Mouse (Mus musculus) cerebellum, postnatal 4 days (tissue): ENCODE measurements around the gene Crebbp.
"Not testable (repeated sequence)": the region's sequence is repeated elsewhere in the genome, so short reads cannot be mapped to it uniquely, and the experiment has no call there.

Experiments used
- DNase-seq, 2 experiments: peaks; one replicate each; pipeline ENCODE4 v3.0.0; 2022; ENCODE audit warnings: low spot score in 2 of 2, mixed read lengths in 1 of 2

Crebbp gene

DNA sequence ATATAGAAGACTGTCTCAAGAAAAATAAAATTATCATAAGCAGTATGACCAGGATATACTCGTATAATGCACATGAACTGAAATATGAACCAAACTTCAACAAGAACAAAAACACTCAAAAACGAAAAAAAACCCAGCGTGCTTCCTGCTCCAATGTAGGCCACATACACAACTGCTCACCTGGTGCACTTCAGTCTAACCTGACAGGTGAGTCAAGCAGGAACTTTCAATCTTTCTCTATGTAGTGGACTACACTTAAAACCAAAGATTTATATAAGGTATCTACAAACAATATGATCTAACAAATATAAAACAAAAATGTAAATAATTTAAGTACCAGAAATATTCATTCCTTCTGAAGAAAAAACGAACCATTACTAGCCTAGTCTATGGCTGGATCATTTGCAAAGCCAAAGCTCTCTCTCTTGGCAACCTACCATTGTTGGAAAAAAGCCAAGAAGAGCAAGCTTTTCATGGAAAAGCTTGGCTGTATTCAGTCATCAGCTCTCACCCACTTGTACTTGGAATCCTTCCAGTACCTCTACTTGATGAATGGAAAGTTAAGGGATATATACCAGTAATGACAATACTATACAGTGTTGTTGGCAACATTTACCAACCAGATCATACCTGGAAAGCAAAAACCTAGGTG is 53.4 kb downstream of the Crebbp start:
- DNase-seq: peak in 1 of 2 experiments; percentile 31

DNA sequence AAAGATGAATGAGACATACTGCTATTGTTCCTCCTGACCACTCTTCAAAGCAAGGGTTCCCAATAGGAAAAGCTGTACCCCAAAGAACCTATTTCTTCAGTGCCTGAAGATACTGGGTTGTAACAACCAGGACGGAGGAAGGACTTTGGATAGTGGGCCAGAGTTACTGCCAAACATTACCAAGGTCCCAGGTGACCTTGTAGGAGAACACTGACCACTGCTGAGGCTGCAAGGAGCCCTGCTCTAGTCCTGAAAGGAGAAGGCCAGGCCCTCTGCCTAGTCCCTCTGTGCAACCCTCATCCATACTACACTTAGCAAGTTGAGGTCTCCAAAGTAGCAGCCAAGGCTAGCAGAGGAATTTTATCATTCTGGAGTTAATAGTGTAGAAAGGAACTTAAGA is 60.7 kb downstream of the Crebbp start:
- DNase-seq: no peak

DNA sequence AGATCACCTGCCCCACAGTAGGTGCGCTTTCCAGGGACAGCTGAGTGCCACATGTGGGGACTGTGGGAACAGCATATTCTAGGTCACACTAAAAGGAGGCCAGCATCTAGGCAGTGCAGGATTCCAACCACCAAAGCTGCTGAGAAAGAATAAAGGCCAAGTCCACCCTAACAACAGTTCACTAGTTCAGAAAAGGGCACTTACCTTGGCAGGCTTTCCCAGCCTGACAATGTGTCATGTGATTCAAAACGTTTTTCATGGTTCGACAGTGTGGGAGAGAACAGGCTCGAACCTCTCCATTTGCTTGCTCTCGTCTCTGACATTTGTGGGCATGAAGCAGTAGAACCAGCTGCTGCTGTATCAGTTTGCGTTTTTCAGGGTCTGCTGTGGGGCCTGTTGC is 75.3 kb downstream of the Crebbp start:
- no peak for DNase-seq

DNA sequence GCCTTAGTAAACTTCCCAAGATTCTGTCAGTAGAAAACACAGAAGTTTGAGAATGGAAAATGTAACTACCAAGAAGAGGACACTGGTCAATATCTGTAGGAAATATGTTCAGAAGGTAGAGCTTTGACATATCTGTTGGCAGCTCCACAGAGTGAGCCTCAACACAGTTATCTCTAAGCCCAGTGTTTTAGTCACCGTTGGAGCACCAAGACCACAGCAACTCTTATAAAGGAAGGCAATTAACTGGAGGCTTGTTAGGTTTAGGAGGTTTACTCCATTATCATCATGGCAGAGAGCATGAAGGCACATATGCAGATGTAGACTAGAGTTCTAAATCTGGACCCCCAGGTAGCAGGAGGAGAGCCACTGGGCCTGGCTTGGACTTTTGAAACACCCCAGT is 80.0 kb downstream of the Crebbp start:
- no peak for DNase-seq

DNA sequence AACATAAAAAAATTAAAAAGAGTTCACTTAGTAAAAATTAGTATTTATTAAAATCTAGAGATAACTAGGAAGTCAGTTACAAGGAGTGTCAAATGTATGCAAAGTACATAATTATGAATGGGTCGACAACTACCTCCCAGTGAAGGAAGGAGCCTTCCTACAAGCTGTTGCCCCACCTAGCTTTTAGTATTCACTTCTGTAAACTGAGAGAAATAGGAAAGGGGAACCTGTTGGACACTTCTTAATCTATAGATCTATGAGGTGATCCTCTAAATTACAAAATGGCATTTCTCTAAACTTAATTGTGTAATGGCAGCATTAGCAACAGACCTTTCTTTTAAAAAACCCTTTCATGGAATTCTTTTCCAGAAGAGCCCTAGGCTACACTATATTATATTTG is 84.9 kb downstream of the Crebbp start:
- DNase-seq: no peak

DNA sequence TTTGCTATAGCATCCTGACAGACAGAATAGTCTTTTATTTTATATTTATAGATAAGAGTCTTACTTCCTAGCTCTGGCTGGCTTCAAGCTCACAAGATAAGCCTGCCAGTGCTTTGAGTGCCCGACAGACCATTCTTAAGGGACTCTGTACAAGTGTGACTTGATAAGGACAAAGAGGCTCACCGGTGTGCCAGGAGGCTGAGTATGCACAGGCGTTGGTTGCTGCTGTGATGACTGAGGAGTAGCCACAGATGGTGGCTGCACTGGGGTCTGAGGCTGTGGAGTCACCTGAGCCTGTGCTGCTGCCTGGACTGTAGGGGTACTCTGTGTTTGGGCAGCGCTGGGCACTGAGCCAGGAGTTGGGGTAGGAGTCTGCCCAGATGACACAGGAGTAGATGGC is 96.7 kb downstream of the Crebbp start:
- DNase-seq: peak in 1 of 2 experiments; percentile 6

DNA sequence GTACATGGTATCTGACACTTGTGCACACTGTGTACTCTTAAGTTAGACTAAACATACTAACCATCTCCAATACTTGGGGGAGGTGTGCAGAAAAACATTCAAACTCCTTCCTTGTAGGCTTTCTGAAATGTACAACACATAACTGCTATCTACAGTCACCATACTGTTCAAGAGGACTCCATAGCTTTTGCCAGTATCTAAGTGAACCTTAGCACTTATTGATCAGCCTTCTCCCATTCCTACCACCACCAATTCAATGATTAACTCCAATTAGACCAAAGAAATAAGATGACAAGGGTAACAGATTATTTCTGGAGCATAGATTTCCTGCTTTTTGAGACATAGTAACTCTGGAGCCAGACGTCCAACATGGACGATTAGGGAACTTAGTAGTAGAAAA is 113.4 kb downstream of the Crebbp start:
- no peak for DNase-seq

DNA sequence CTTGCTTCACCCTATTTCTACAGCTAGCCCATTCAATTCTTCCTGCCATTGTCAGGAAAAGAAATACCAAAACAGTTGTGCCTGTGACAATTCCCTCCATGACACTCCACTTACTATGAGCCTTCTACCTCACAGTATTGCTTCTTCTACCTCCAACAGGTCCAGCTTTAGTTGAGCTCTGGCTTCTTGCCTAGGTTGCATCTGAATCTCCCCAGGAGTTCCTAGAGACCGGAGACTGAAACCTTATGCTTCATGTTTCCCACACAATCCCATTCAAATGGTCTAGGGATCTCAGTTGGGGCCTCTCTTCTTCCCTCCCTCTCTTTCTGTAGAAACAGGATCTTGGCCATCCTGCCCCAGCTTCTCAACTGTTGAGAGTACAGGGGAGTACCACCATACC is 116.3 kb downstream of the Crebbp start:
- DNase-seq: no peak

DNA sequence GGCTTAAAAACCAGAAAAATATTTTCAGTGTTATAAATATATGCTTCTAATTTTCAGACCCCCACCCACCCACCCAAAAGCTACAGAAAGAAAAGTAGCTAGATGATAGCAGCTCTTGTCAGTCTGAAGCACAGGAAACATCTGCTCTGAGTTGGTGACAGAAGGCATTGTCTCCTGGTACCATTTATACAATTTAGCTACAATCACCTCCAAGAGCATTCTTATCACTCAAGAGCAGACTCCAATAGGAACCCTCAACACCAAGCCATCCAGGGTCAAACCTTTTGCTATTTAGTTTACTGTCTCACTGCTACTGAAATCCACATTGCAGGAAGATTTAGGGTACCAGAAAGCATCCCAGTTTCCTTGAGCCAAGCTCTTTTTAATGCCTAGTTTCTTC is 116.9 kb downstream of the Crebbp start:
- no peak for DNase-seq

DNA sequence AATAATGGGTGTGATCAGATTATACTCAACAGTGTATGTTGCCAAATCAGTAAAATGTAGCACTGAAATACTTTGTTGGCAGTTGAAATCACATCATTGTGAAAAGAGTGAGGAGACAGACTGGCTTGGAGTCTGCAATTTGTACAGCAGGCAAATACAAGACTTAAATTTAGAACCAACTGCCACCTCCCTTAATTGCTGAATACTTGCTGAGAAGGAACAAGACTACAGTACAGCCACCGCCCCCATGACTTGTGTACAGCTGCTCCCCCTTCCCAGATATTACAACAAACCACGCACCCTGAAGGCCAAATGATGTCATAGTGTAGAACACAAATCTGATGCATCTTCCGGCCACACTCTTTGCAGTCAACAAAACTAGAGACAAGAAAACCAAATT is 117.7 kb downstream of the Crebbp start:
- DNase-seq: no peak

DNA sequence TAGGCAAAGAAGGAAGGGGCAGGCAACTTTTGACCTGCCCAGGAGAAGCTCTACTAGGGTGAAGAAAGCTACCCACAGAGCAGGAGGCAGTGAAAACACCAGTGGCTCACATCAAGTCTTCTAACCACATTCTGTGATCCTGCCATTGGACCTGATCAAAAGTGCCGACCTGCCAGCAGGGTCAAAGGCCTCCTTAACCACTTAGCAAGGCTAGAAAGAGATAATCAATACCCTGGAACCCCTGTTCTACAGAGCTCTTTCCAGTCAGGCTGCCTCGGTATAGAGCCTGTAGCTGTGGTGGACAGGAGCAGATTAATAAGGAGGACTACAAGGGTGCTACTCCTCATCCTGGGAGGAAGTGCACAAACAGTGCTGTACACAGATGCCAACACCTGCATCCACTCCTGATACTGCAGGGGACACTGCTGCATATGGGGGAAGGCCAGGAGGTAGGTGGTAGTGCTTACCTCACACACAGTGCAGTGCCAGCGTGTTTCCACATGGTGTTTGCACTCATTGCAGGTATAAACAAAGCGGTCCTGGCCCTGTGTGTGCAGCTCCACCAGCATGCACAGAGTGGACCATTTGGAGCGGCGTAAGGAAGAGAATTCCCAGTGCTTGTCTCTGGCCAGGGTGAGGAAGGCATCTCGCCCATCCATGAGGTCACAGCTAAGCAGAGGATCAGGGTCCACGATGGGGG is 126.4 kb downstream of the Crebbp start:
- no peak for DNase-seq

DNA sequence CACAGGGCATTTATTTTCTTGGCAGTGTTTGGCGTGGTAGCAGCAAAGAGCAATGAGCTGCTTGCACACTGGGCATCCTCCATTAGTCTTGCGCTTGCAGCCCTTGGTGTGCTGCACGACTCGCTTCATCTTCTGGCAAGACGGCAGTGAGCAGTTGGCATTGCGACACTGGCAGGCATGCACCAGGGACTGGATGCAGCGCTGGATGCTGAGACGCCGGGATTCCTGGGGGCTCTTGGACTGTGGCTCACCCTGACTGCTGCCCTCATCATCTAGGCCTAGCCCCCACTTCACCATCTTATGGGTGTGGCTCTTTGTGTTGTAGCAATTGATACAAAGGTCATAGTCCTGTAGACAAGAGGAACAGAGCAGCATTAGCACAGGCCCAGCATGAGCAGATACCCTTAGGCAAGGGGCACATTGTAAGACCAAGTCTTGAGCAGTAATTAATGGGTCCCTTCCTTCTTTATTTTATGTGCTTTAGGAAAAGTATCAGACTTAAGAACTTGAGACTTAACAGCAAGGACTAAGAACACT is 127.9 kb downstream of the Crebbp start:
- DNase-seq: no peak

DNA sequence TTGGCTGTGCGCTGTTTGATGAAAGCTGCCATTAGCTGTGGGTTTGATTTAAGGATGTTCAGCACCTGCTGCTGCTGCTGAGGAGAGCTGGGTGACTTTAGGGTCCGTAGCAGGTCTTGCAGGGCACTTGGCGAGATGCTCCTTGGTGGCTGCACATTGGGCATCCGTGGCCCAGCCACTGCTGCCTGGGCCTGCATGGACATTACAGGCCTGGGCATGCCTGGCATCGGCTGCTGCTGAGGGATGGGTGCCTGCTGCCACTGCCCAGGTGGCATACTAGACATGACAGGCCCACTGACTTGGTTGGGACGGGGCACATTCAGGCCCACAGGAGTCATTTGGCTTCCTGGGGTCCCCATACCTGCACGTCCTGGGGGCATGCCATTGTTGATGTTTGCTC is 128.7 kb downstream of the Crebbp start:
- no peak for DNase-seq

DNA sequence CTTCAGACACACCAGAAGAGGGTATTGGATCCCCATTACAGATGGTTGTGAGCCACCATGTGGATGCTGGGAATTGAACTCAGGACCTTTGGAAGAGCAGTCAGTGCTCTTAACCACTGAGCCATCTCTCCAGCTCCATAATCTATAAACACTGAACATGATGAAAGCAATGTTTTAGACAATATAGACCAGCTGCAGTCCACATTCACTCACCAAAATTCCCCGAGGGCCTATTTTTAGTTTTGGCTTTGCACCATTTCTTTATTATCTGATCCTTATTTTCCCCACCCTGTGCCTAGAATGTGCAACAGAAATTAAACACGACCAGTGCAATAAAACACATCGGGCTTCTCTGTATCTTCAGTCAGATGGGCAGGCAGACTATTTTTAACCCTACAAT is 133.4 kb downstream of the Crebbp start:
- DNase-seq: not testable (repeated sequence)

DNA sequence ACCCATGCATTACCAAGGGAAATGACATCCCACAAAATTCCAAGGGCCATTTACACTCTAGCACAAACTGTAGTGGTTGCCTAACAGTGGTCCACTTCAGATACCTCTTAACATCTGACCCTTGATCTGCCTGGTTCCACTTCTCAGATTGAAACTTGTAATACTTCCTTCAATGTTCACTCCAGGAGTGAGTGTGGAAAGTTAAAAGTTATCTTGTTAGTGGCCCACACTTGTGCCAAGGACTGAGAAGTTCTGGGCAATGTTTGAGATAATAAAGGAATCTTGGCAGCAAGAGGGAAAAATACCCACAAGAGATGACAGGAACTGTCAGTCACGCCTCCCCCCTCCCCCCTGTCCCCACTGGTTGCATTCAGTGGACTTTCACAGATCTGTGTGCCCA is 134.1 kb downstream of the Crebbp start:
- DNase-seq: no peak

DNA sequence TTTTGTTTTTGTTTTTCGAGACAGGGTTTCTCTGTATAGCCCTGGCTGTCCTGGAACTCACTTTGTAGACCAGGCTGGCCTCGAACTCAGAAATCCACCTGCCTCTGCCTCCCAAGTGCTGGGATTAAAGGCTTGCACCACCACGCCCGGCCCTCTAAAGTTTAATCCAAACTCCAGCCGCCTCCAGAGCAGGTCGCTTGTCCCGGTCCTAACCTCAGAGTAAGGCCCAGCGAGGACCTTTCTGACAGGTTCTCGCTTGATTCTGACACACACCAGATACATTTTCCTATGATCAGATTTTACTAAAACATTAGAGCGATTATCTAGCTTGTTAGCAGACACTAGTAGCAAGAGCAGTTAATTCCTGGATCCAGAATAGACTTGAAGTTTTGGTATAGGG is 135.5 kb downstream of the Crebbp start:
- not testable (repeated sequence) for DNase-seq

DNA sequence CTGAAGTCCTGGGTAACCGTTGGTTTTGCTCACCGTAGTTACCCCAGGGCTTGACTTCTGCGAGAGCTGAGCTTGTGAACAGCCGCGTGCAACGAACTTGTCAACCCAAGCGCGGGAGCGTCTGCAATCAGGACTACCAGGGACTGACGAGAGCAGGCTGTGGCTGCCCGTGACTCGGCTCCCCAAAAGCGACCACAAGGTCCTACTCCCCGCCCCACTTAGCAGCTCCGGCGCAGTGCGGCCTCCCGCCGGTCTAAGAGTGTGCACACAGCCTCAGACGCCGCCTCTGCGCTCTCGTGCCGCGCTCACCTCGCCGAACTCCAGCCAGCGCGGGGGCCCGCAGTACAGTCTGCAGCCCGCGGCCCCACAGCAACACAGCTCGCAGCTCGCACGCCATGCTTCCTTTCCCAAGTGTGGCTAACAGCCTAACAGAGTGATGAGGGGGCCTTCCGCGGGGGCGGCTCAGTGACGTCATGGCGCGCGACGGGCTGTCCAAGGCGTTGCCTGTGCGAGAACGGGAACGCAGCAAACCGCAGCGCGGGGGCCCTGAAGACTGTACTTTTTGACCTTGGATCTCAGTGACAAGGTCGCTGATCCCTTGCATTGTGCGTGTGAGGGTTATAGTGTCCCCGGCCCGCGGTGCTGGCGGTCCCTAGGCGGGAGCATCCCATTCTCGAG is 136.3 kb downstream of the Crebbp start, which contains the start of gene Trap1:
Trap1 (minus strand) TSS at position 444 of the 678 bp plus-strand sequence.
- peak; percentile 91 to 93 for DNase-seq

DNA sequence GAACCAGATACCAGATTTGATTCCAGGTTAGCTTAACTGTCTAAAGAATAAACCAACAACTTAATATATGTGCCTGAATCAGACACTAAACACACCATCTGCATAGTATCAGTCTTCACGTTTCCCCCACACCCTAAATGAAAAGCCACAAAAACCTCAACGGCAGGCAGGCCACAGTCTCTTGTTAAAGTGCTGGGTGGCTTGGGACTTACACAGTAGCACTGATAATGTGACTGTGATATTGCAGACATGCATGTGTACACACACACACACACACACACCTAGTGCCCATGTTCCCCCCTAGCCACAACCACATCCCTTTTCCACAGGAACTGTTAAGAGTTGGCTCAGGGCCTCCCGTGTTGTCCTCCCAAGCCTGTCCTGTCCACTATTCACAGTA is 139.0 kb downstream of the Crebbp start:
- DNase-seq: no peak

DNA sequence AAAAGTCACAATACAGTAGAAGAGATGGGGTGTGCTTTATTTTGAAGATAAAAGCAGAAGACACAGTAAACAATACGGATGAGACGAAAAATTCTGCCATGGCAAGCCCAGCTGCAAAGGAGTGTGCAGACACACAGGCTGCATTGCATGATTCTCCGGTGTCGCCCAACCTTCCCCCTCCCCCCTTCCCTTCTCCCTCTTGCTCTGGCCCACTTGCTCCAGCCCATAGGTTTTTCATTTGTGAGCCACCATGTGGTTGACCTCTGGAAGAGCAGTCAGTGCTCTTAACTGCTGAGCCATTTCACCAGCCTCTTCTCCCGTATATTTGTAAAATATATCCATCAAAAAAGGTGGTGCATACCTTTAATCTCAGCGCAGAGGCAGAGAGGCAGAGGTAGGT is 139.5 kb downstream of the Crebbp start:
- DNase-seq: no peak

DNA sequence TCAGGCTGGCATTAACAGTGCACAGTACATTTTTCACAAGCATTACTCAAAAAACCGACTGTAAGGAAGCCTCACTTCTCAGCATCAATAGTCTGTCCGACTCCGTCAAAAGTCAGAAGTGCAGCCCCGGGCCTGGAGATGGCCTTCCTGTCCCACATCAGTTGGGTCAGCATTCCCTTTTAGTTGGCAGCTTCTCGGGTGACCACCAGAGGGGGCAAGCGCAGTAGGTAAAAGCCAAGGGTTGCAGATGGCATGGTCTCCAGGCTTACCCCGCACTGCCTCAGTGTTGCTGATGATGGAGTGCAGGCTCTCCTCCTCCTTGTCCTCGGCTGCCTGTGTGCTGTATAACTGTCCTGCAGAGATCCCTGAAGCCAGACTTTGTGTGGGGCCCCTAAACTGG is 145.2 kb downstream of the Crebbp start:
- peak in 1 of 2 experiments; percentile 51 for DNase-seq

DNA sequence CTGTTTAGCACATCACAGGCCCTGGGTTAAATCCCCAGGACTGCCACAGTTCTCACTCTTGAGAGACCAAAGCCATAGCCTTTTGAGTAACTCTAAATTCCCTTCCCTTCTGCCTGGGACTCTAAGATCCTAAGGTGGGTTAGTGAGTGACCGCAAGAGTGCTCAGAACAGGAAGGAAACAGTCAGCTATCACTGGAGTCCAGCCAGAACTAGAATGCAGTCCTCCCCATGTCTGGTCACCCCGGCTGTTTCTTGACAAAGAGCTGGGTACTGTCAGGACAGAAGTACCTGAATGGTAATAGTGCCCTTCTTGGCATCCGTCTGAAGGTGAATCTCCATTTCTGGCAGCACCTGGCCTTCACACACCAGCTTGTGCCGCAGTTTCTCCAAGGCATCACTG is 148.9 kb downstream of the Crebbp start:
- DNase-seq: no peak

DNA sequence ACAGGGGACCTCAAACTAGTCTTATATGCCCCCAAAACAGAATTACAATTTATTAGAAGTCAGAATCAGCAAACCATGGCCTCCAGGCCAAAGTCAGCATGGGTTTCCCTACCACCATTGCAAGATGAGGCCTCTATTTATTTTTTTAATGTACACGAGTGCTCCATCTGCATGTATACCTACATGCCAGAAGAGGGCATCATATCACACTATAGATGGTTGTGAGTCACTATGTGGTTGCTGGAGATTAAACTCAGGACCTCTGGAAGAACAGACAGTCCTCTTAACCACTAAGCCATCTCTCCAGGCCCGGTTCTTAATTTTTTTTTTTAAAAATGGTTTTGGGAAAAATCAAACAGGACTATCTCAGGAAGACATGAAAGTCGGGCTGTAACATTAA is 160.0 kb downstream of the Crebbp start:
- DNase-seq: no peak

DNA sequence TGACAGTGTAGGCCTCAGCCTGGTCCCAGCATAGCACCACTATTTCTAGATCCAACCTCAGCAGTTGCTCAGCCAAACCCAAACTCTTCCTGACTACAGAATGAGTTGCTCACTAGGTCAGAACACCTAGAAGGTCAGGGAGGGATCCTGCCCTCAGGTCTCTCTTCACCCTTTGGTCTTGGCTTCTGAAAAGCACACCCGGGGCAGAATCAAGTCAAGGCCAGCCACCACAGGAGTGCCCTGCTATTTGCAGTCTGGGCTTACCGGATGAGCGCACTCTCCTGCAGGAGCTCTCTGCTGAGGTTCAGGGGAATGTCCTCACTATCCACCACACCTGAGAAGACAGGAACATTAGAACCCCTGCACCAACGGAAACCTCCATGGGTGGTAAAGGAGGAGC is 161.2 kb downstream of the Crebbp start:
- no peak for DNase-seq
